ENCODE assay signal across 24 mouse cellular contexts in the genomic region with DNA sequence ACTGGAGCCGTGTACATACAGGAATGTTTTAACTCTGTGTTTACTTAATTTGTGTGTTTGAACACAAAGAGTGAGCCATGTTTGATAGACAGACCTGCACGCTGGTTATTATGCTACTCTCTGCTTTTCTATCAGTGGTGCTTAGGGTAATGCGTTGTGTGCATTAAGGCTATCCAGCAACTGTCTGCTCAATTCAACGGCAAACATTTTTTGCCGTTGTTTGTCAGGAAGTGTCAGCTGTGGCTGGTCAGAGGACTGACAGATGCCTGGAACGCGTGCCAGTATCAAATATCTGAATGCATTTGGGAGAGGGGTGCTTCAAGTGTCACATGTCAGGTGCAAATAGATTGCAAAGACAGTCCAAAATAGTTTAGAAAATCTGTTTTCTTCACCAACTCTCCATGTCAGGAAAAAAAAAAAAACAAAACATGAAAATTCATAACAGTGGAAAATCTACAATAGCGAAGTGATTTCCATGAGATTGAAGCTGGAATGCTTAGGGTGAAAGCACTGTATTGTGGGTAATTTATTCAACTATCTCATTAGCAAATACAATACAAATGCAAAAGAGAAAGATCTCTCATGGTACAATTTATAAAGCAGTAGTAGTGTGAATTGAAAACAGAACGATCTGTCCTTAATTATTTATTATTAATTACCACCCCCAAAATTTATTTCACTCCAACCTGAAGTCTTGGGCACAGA. TPM values are rescaled to one million over a fixed set of nuclear protein-coding genes. Genes with fewer than 3 reads are reported as not detected.
DNase-seq lines count a peak whose midpoint lies in the region; ATAC-seq and TF ChIP-seq lines count a peak whose summit lies in the region.
"Had no signal": no experiment of that assay in that cellular context is flagged by ENCODE, and none has a peak within 500 bp of the region (broad histone marks: within the 10 kb centered on the region; RNA-seq: fewer than 3 reads in every experiment).

No protein-coding gene starts in this region.

- H3K9me3 ChIP-seq in midbrain, embryonic 14.5 days (ENCODE audit: control insufficient read depth, low read length) = no peaks in the 10 kb centered on the region
- H3K9me3 ChIP-seq in midbrain, embryonic 11.5 days (ENCODE audit: control insufficient read depth, low read length) = no peaks in the 10 kb centered on the region
- H3K9me3 ChIP-seq in embryonic facial prominence, embryonic 11.5 days (replicated peaks; ENCODE audit: control insufficient read depth, low read length) = no peaks in the 10 kb centered on the region
- no peaks in the 10 kb centered on the region for H3K9me3 ChIP-seq in limb, embryonic 13.5 days
- H3K9me3 ChIP-seq: embryonic facial prominence, embryonic 15.5 days; heart, embryonic 12.5 days; midbrain, embryonic 15.5 days had no signal

- peaks cover 4% of the 10 kb centered on the region; the same call in 1 of the 2 replicates for H3K4me1 ChIP-seq in midbrain, embryonic 14.5 days (ENCODE audit: control insufficient read depth, insufficient read depth, low read length)
- no peaks in the 10 kb centered on the region for H3K4me1 ChIP-seq in midbrain, embryonic 11.5 days (ENCODE audit: control insufficient read depth, insufficient read depth, low read length)
- no peaks in the 10 kb centered on the region for H3K4me1 ChIP-seq in embryonic facial prominence, embryonic 11.5 days (ENCODE audit: control insufficient read depth, insufficient read depth, low read length)
- peaks cover 16% of the 10 kb centered on the region for H3K4me1 ChIP-seq in limb, embryonic 13.5 days
- peaks cover 14% of the 10 kb centered on the region for H3K4me1 ChIP-seq in kidney, adult 2 months (ENCODE audit: control insufficient read depth, insufficient read depth, low read length)
- H3K4me1 ChIP-seq: embryonic facial prominence, embryonic 15.5 days had no signal

- intact Hi-C loops in gastrocnemius, adult 2 months (cut with DNase I) = no loop called here

- 50% methylated on average over 9 of the region's 9 CpGs for WGBS in midbrain, embryonic 14.5 days
- 81% methylated on average over 9 of the region's 9 CpGs for WGBS in midbrain, embryonic 11.5 days
- WGBS in embryonic facial prominence, embryonic 11.5 days = 53% methylated on average over 9 of the region's 9 CpGs
- WGBS in limb, embryonic 13.5 days = 66% methylated on average over 9 of the region's 9 CpGs
- 52% methylated on average over 9 of the region's 9 CpGs for WGBS in kidney, adult 2 months

- no peak overlapping the region for H3K4me2 ChIP-seq in midbrain, embryonic 14.5 days (ENCODE audit: low read length)
- H3K4me2 ChIP-seq in midbrain, embryonic 11.5 days = no peak overlapping the region
- no peak overlapping the region for H3K4me2 ChIP-seq in embryonic facial prominence, embryonic 11.5 days (ENCODE audit: low read depth, low read length)
- H3K4me2 ChIP-seq in limb, embryonic 13.5 days (replicated peaks) = no peak overlapping the region
- H3K4me2 ChIP-seq: embryonic facial prominence, embryonic 15.5 days; heart, embryonic 12.5 days; hindbrain, embryonic 14.5 days; liver, embryonic 11.5 days; midbrain, embryonic 15.5 days had no signal

- no peaks in the 10 kb centered on the region for H3K27me3 ChIP-seq in midbrain, embryonic 14.5 days (ENCODE audit: control insufficient read depth, insufficient read depth, low read length)
- no peaks in the 10 kb centered on the region for H3K27me3 ChIP-seq in midbrain, embryonic 11.5 days (ENCODE audit: control insufficient read depth, insufficient read depth, low read length)
- H3K27me3 ChIP-seq in embryonic facial prominence, embryonic 11.5 days (ENCODE audit: control insufficient read depth, insufficient read depth, low read length) = no peaks in the 10 kb centered on the region
- H3K27me3 ChIP-seq in limb, embryonic 13.5 days = no peaks in the 10 kb centered on the region
- no peaks in the 10 kb centered on the region for H3K27me3 ChIP-seq in kidney, adult 2 months (replicated peaks; ENCODE audit: control insufficient read depth, insufficient read depth, low read length)
- H3K27me3 ChIP-seq: embryonic facial prominence, embryonic 15.5 days; heart, embryonic 12.5 days; midbrain, embryonic 15.5 days had no signal

- TF ChIP-seq POLR2A in kidney, adult 2 months (IDR thresholded peaks at IDR 0.05; ENCODE audit: low read depth, low read length) = no peak

- no peak for ATAC-seq in midbrain, embryonic 14.5 days (ENCODE audit: low FRiP score, low TSS enrichment)
- no peak for ATAC-seq in midbrain, embryonic 11.5 days (ENCODE audit: low FRiP score)
- no peak for ATAC-seq in embryonic facial prominence, embryonic 11.5 days (replicated peaks; ENCODE audit: insufficient number of reproducible peaks, low FRiP score, low TSS enrichment, low read depth)
- ATAC-seq in limb, embryonic 13.5 days (ENCODE audit: low FRiP score, low read depth) = 0 out of 2 replicates have a peak, but pooled peaks have one; percentile 40
- ATAC-seq: activated CD4-positive, CD25-positive, alpha-beta regulatory T cell, adult 4 months; inflammation-experienced regulatory T-cells, adult 6 months; midbrain, embryonic 15.5 days had no signal

- no peak for TF ChIP-seq CTCF in gastrocnemius, adult 2 months (IDR thresholded peaks at IDR 0.05)
- TF ChIP-seq CTCF in kidney, adult 2 months (conservative IDR thresholded peaks at IDR 0.05; ENCODE audit: insufficient read depth, insufficient read length, low read depth, low read length) = no peak

- no peak overlapping the region for H3K9ac ChIP-seq in midbrain, embryonic 14.5 days (replicated peaks; ENCODE audit: low read length)
- H3K9ac ChIP-seq in midbrain, embryonic 11.5 days (ENCODE audit: low read length) = no peak overlapping the region
- H3K9ac ChIP-seq in embryonic facial prominence, embryonic 11.5 days (replicated peaks; ENCODE audit: low read length) = no peak overlapping the region
- no peak overlapping the region for H3K9ac ChIP-seq in limb, embryonic 13.5 days
- H3K9ac ChIP-seq: embryonic facial prominence, embryonic 15.5 days; hindbrain, embryonic 14.5 days; liver, postnatal 0 days; midbrain, embryonic 15.5 days had no signal

- H3K36me3 ChIP-seq in midbrain, embryonic 14.5 days (ENCODE audit: control insufficient read depth, insufficient read depth, low read length) = no peaks in the 10 kb centered on the region
- H3K36me3 ChIP-seq in midbrain, embryonic 11.5 days (ENCODE audit: control insufficient read depth, insufficient read depth, low read length) = no peaks in the 10 kb centered on the region
- H3K36me3 ChIP-seq in embryonic facial prominence, embryonic 11.5 days (replicated peaks; ENCODE audit: control insufficient read depth, insufficient read depth, low read depth, low read length) = no peaks in the 10 kb centered on the region
- H3K36me3 ChIP-seq in limb, embryonic 13.5 days = no peaks in the 10 kb centered on the region
- H3K36me3 ChIP-seq in kidney, adult 2 months (ENCODE audit: control insufficient read depth, insufficient read depth, low read length) = no peaks in the 10 kb centered on the region
- H3K36me3 ChIP-seq: embryonic facial prominence, embryonic 15.5 days; heart, embryonic 12.5 days; midbrain, embryonic 15.5 days had no signal

- DNase-seq in gastrocnemius, adult 2 months = no peak
- DNase-seq in gastrocnemius, adult 18-20 months (ENCODE audit: low spot score) = no peak
- peak; percentile 7 for DNase-seq in midbrain, embryonic 14.5 days
- DNase-seq in midbrain, embryonic 11.5 days (ENCODE audit: low spot score, missing footprints) = no peak
- peak; percentile 19 for DNase-seq in embryonic facial prominence, embryonic 11.5 days (ENCODE audit: low spot score)
- DNase-seq in kidney, adult 2 months = no peak
- DNase-seq: adrenal gland, adult 8-10 months; heart, adult 18-20 months; heart, postnatal 14 days; layer of hippocampus, adult 9-11 months; liver, postnatal 0 days; lung, postnatal 14 days had no signal

- peak overlapping the region; percentile 50 for H3K4me3 ChIP-seq in gastrocnemius, adult 2 months
- H3K4me3 ChIP-seq in midbrain, embryonic 14.5 days (replicated peaks; ENCODE audit: low read depth, low read length) = no peak overlapping the region
- no peak overlapping the region for H3K4me3 ChIP-seq in midbrain, embryonic 11.5 days (ENCODE audit: low read depth, low read length)
- H3K4me3 ChIP-seq in embryonic facial prominence, embryonic 11.5 days (ENCODE audit: low read depth, low read length) = no peak overlapping the region
- H3K4me3 ChIP-seq in limb, embryonic 13.5 days = no peak overlapping the region
- H3K4me3 ChIP-seq in kidney, adult 2 months (ENCODE audit: insufficient read depth, low read depth, low read length) = no peak overlapping the region
- H3K4me3 ChIP-seq: embryonic facial prominence, embryonic 15.5 days; heart, embryonic 12.5 days; midbrain, embryonic 15.5 days had no signal

- no peak overlapping the region for H3K27ac ChIP-seq in gastrocnemius, adult 2 months
- no peak overlapping the region for H3K27ac ChIP-seq in midbrain, embryonic 14.5 days (replicated peaks; ENCODE audit: low read depth, low read length)
- no peak overlapping the region for H3K27ac ChIP-seq in midbrain, embryonic 11.5 days (ENCODE audit: low read depth, low read length)
- no peak overlapping the region for H3K27ac ChIP-seq in embryonic facial prominence, embryonic 11.5 days (replicated peaks; ENCODE audit: low read depth, low read length)
- H3K27ac ChIP-seq in limb, embryonic 13.5 days = no peak overlapping the region
- no peak overlapping the region for H3K27ac ChIP-seq in kidney, adult 2 months (ENCODE audit: insufficient read depth, low read depth, low read length)
- H3K27ac ChIP-seq: embryonic facial prominence, embryonic 15.5 days; hindbrain, embryonic 14.5 days; kidney, postnatal 0 days had no signal

RNA-seq across cellular contexts. Expression of gene Frem2, which starts 45.4 kb away (rescaled TPM):
- 1 to 10 TPM in 1 of 2 experiments, under 1 TPM in 1; 0.94 to 3.9 TPM for total RNA-seq in gastrocnemius, adult 2 months (2021)
- 1 to 10 TPM in 1 of 2 experiments, under 1 TPM in 1; 0.66 to 1.3 TPM for total RNA-seq in gastrocnemius, adult 18-20 months (2021)
- polyA plus RNA-seq in midbrain, embryonic 14.5 days (2014; fragmentation: Nextera tagmentation; extraction: Ambion mirVana) = 1.1 TPM in 2 replicates
- 1.6 and 1.7 TPM in 2 replicates for polyA plus RNA-seq in midbrain, embryonic 11.5 days (2014; fragmentation: Nextera tagmentation; extraction: Ambion mirVana)
- polyA plus RNA-seq in embryonic facial prominence, embryonic 11.5 days (2014; fragmentation: Nextera tagmentation; extraction: Ambion mirVana) = 4.4 and 4.7 TPM in 2 replicates
- polyA plus RNA-seq in limb, embryonic 13.5 days (2015; fragmentation: Nextera tagmentation; extraction: Ambion mirVana) = 5.7 and 6.8 TPM in 2 replicates
- 4.3 and 7.3 TPM in 2 replicates for polyA plus RNA-seq in kidney, adult 2 months (2012; rRNA removed)
- total RNA-seq: megakaryocyte progenitor cell, adult 5-6 weeks; MEL had no signal
- polyA plus RNA-seq: activated CD4-positive, CD25-positive, alpha-beta regulatory T cell, adult 4 months; C2C12; inflammation-experienced regulatory T-cells, adult 6 months had no signal

Comparison
In these comparisons a context has a peak if more than half of its experiments do, and no peak if none do; other contexts are left out.
1. DNase-seq: peak in midbrain, embryonic 14.5 days (single experiment) and embryonic facial prominence, embryonic 11.5 days (single experiment); none in gastrocnemius, adult 2 months (single experiment), gastrocnemius, adult 18-20 months (single experiment), midbrain, embryonic 11.5 days (single experiment) and kidney, adult 2 months (single experiment).